ENCODE assay signal across 1 mouse cellular context in genomic region chr15:98587751-98588150, GRCm38 (mm10).
TF ChIP-seq lines count a peak whose summit lies in the region.

No protein-coding gene starts in this region.

TF ChIP-seq in CH12.LX, 34 proteins besides CTCF, POLR2A, EP300 and RAD21 (continued from another document):
- no peak for TF ChIP-seq UBTF (IDR thresholded peaks at IDR 0.05; ENCODE audit: low read depth, low read length)
- TF ChIP-seq GABPA (IDR thresholded peaks at IDR 0.05; ENCODE audit: insufficient replicate concordance, low read depth, low read length) = no peak
- no peak for TF ChIP-seq NELFE (IDR thresholded peaks at IDR 0.05; ENCODE audit: low read depth, low read length)
- TF ChIP-seq TCF12 (IDR thresholded peaks at IDR 0.05; ENCODE audit: low read depth, low read length) = no peak
- no peak for TF ChIP-seq HCFC1 (IDR thresholded peaks at IDR 0.05; ENCODE audit: low read depth, low read length)
- peak; percentile 7; the same call in 1 of the 2 replicates for TF ChIP-seq ZNF384 (IDR thresholded peaks at IDR 0.05; ENCODE audit: low read depth, low read length)
- TF ChIP-seq TBP (conservative IDR thresholded peaks at IDR 0.05; ENCODE audit: low read depth, low read length) = no peak
- TF ChIP-seq ZKSCAN1 (IDR thresholded peaks at IDR 0.05; ENCODE audit: borderline replicate concordance, low read depth, low read length) = no peak
- TF ChIP-seq JUN (IDR thresholded peaks at IDR 0.05; ENCODE audit: insufficient read depth, low read depth, low read length) = no peak
- no peak for TF ChIP-seq MYC (IDR thresholded peaks at IDR 0.05; ENCODE audit: low read depth, low read length)
- TF ChIP-seq ETS1 (conservative IDR thresholded peaks at IDR 0.05; ENCODE audit: low read depth, low read length) = no peak
- no peak for TF ChIP-seq CHD2 (IDR thresholded peaks at IDR 0.05; ENCODE audit: low read length)
- no peak for TF ChIP-seq E2F4 (IDR thresholded peaks at IDR 0.05; ENCODE audit: insufficient replicate concordance, low read depth, low read length)
